Mouse (Mus musculus) ES-E14 (cell line): ENCODE results near the gene C530008M17Rik. TPM values are rescaled to one million over a fixed set of nuclear protein-coding genes. Genes with fewer than 3 reads are reported as not detected.

Experiments used
- DNase-seq: peaks from one replicate; pipeline ENCODE4 v3.0.0-alpha.2; 2013; ENCODE audit warnings: low read depth, low spot score
- H3K27ac ChIP-seq: 2 replicates; pipeline ENCODE4 v1.5.1; 2012; ENCODE audit warnings: low read depth, mild to moderate bottlenecking, low read length, moderate library complexity, mixed read lengths; ENCODE audit not compliant: poor library complexity, insufficient read depth, severe bottlenecking
- H3K36me3 ChIP-seq: 2 replicates; pipeline ENCODE4 v1.6.1; 2012; ENCODE audit warnings: mild to moderate bottlenecking, low read length, moderate library complexity, mixed read lengths; ENCODE audit not compliant: control insufficient read depth, poor library complexity, insufficient read depth, severe bottlenecking
- H3K4me1 ChIP-seq, 2 experiments: fragments of 150-350 bp in 1 of 2; sonication (generic) in 1 of 2; 2 replicates each; pipeline ENCODE4 v1.6.1; 2012; ENCODE audit warnings: low read length in 2 of 2, mild to moderate bottlenecking in 1 of 2, mixed read lengths in 1 of 2; ENCODE audit not compliant: control insufficient read depth in 2 of 2, insufficient read depth in 2 of 2, poor library complexity in 1 of 2
- H3K4me3 ChIP-seq, 2 experiments: fragments of 150-350 bp in 1 of 2; sonication (generic) in 1 of 2; 2 replicates each; pipeline ENCODE4 v1.5.1; 2012; ENCODE audit warnings: low read length in 2 of 2, low read depth in 1 of 2, mild to moderate bottlenecking in 1 of 2, mixed read lengths in 1 of 2; ENCODE audit not compliant: insufficient read depth in 1 of 2, poor library complexity in 1 of 2, severe bottlenecking in 1 of 2
- H3K9ac ChIP-seq: 2 replicates; pipeline ENCODE4 v1.6.1; 2012; ENCODE audit warnings: low read depth, mild to moderate bottlenecking, low read length, mixed read lengths; ENCODE audit not compliant: poor library complexity, insufficient read depth, severe bottlenecking
- H3K9me3 ChIP-seq: fragments of 150-350 bp; sonication (generic); 2 replicates; pipeline ENCODE4 v1.6.1; 2012; ENCODE audit warnings: low read depth, mild to moderate bottlenecking, low read length; ENCODE audit not compliant: control insufficient read depth, insufficient read depth
- CHD2 ChIP-seq: IDR thresholded peaks from 2 replicates; pipeline ENCODE4 v1.6.1; 2014; ENCODE audit warnings: mild to moderate bottlenecking, low read depth, low read length, inconsistent platforms
- HCFC1 ChIP-seq: IDR thresholded peaks from 2 replicates; pipeline ENCODE4 v1.6.1; 2012; ENCODE audit warnings: low read length, inconsistent platforms, borderline replicate concordance; ENCODE audit not compliant: insufficient read depth
- MAFK ChIP-seq: IDR thresholded peaks from 2 replicates; pipeline ENCODE4 v1.6.1; 2014; ENCODE audit warnings: mild to moderate bottlenecking, low read depth, low read length, inconsistent platforms; ENCODE audit not compliant: insufficient read depth
- ZC3H11A ChIP-seq: IDR thresholded peaks from 2 replicates; pipeline ENCODE4 v1.6.1; 2012; ENCODE audit warnings: low read depth, mild to moderate bottlenecking, inconsistent platforms, low read length, borderline replicate concordance
- ZNF384 ChIP-seq: IDR thresholded peaks from 2 replicates; pipeline ENCODE4 v1.6.1; 2012; ENCODE audit warnings: low read depth, low read length, inconsistent platforms
- in situ Hi-C, 2 experiments: fragments of 600-800 bp; cut with MboI; formaldehyde crosslinking; loops; one replicate each; pipeline ENCODE4 v1.15.1; 2025; ENCODE audit warnings: low sequenced_read_pairs in 2 of 2, inconsistent platforms in 1 of 2; ENCODE audit not compliant: unreplicated experiment in 2 of 2
- total RNA-seq: library from RNA; depleted of rRNA; stranded (reverse); fragments of 300-350 nt; gene quantifications from 2 replicates; pipeline ENCODE4 v1.2.3, GENCODE M21; 2012

C530008M17Rik gene
- total RNA-seq, 1 experiment = 1.1 TPM

- no peak overlapping the region for H3K9ac ChIP-seq
- no peak overlapping the region; the same call in 1 of the 2 replicates for H3K27ac ChIP-seq
Measured at GRCm38 (mm10) chr5:76855829-76856600, 199.7 kb downstream of the C530008M17Rik start.

GRCm38 (mm10) chr5:76857103-76858015 is 201.0 kb downstream of the C530008M17Rik start:
- TF ChIP-seq HCFC1 = no peak
- Histone ChIP-seq H3K4me1 (peaks cover 2 to 10% of the 10 kb centered on the region in 2 experiments; a peak in 2 of 4 replicates), H3K9ac (peak overlapping the region; percentile 31; the same call in 1 of the 2 replicates), H3K4me3 (peak overlapping the region; percentile 18 to 46), H3K9me3 (no peaks in the 10 kb centered on the region), H3K36me3 (no peaks in the 10 kb centered on the region), H3K27ac (no peak overlapping the region)
- no peak for DNase-seq
- in situ Hi-C loops = no loop called here

More at GRCm38 (mm10) chr5:76855829-76856600, 199.7 kb downstream of the C530008M17Rik start:
- in situ Hi-C loops = no loop called here
- Histone ChIP-seq H3K4me3 (peak overlapping the region; percentile 0 to 18; a peak in 1 of 4 replicates), H3K36me3 (no peaks in the 10 kb centered on the region), H3K4me1 (peaks cover 2 to 12% of the 10 kb centered on the region in 2 experiments; a peak in 2 of 4 replicates), H3K9me3 (no peaks in the 10 kb centered on the region)
- TF ChIP-seq ZC3H11A (no peak), ZNF384 (no peak), HCFC1 (no peak), CHD2 (no peak), MAFK (no peak)
- no peak for DNase-seq

- Histone ChIP-seq H3K27ac (no peak overlapping the region), H3K4me1 (peaks cover 2 to 10% of the 10 kb centered on the region in 2 experiments; a peak in 2 of 4 replicates), H3K9me3 (no peaks in the 10 kb centered on the region), H3K9ac (no peak overlapping the region), H3K4me3 (peak overlapping the region; percentile 4 to 18; a peak in 3 of 4 replicates), H3K36me3 (no peaks in the 10 kb centered on the region)
- in situ Hi-C loops = no loop called here
- no peak for DNase-seq
- TF ChIP-seq ZC3H11A (no peak), HCFC1 (no peak), ZNF384 (no peak), CHD2 (no peak), MAFK (no peak)
Measured at GRCm38 (mm10) chr5:76858444-76858843, 202.1 kb downstream of the C530008M17Rik start.

- TF ChIP-seq ZNF384 = no peak
- TF ChIP-seq HCFC1 = no peak
- TF ChIP-seq ZC3H11A = no peak
- TF ChIP-seq MAFK = no peak
- TF ChIP-seq CHD2 = no peak
- in situ Hi-C loops = no loop called here
- no peak overlapping the region for H3K4me3 ChIP-seq
- no peaks in the 10 kb centered on the region for H3K36me3 ChIP-seq
- DNase-seq = no peak
- H3K27ac ChIP-seq = no peak overlapping the region
- H3K9me3 ChIP-seq = no peaks in the 10 kb centered on the region
- H3K4me1 ChIP-seq = peaks cover 0 to 3% of the 10 kb centered on the region in 2 experiments; a peak in 1 of 4 replicates
- no peak overlapping the region for H3K9ac ChIP-seq
Measured at GRCm38 (mm10) chr5:76866819-76867218, 210.5 kb downstream of the C530008M17Rik start.
